Comparison of ENCODE assay signal across 15 mouse cellular contexts in the genomic region with DNA sequence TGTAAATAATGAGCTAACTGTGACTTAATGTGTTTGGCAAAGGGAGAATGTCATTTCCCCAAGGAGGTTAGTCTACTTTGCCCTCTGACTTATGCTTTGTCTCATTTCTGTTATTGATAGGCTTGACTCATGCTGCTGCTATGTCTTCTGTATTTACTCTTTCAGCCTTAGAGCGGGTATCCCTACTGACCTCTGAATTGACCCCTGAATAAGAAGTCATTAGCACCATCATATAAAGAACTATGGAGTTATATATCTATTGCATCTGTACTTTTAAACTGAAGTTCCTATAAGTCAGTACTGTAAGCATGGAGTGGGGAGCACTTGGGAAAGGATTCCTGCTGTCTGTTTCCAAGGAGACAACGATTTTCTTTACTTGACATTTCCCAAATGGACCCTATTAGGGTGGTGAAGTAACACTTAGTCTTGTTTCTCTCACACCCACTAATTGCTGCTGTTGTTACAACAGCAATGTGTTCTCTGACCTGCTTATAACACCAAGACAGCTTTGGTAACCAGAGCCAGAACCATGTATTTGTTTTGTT.
DNase-seq lines count a peak whose midpoint lies in the region; ATAC-seq and TF ChIP-seq lines count a peak whose summit lies in the region.
"Had no signal": no experiment of that assay in that cellular context is flagged by ENCODE, and none has a peak within 500 bp of the region (broad histone marks: within the 10 kb centered on the region; RNA-seq: fewer than 3 reads in every experiment).

No protein-coding gene starts in this region.

- H3K4me3 ChIP-seq in hindbrain, embryonic 16.5 days (ENCODE audit: low read length) = no peak overlapping the region
- no peak overlapping the region for H3K4me3 ChIP-seq in hindbrain, embryonic 12.5 days
- no peak overlapping the region for H3K4me3 ChIP-seq in forebrain, postnatal 0 days (ENCODE audit: low read depth, low read length)
- H3K4me3 ChIP-seq: erythroblast, embryonic 14.5 days; heart, embryonic 10.5 days; intestine, embryonic 15.5 days; liver, embryonic 13.5 days had no signal

- ATAC-seq in cerebellum, adult (ENCODE audit: insufficient number of reproducible peaks, low FRiP score, low TSS enrichment) = 0 out of 2 replicates have a peak, but pooled peaks have one; percentile 20
- ATAC-seq in hindbrain, embryonic 16.5 days = peak; percentile 24; the same call in 1 of the 2 replicates
- ATAC-seq in hindbrain, embryonic 12.5 days (ENCODE audit: low FRiP score) = no peak
- peak; percentile 17 for ATAC-seq in Patski
- ATAC-seq in forebrain, postnatal 0 days = peak; percentile 47; the same call in 1 of the 2 replicates
- ATAC-seq: intestine, embryonic 15.5 days had no signal

- in situ Hi-C loops in Patski (cut with MboI; ENCODE audit: low pct_unique_long_range_greater_than_20kb) = loop anchor here (25.0 kb wide), 1 partner anchor 659 kb away; no protein-coding TSS in a partner anchor

- no peak overlapping the region for H3K4me2 ChIP-seq in hindbrain, embryonic 16.5 days (ENCODE audit: low read length)
- no peak overlapping the region for H3K4me2 ChIP-seq in hindbrain, embryonic 12.5 days (replicated peaks)
- no peak overlapping the region for H3K4me2 ChIP-seq in forebrain, postnatal 0 days (ENCODE audit: low read depth)
- H3K4me2 ChIP-seq: intestine, embryonic 15.5 days; liver, embryonic 13.5 days had no signal

- CTCF ChIA-PET in Patski (lab: Charles Lee) = interaction anchor here (0.8 to 2.0 kb wide), 3 partner anchors 33 to 133 kb away, joined by 3 to 4 read pairs (median 3); a partner anchor contains a TSS

- no peaks in the 10 kb centered on the region for H3K9me3 ChIP-seq in hindbrain, embryonic 16.5 days (ENCODE audit: control insufficient read depth, low read length)
- H3K9me3 ChIP-seq in hindbrain, embryonic 12.5 days (replicated peaks) = no peaks in the 10 kb centered on the region
- H3K9me3 ChIP-seq in forebrain, postnatal 0 days (ENCODE audit: low read length) = no peaks in the 10 kb centered on the region
- H3K9me3 ChIP-seq: heart, embryonic 10.5 days; intestine, embryonic 15.5 days; liver, embryonic 13.5 days had no signal

- no peak overlapping the region for H3K9ac ChIP-seq in hindbrain, embryonic 16.5 days (ENCODE audit: low read depth, low read length)
- H3K9ac ChIP-seq in hindbrain, embryonic 12.5 days = no peak overlapping the region
- H3K9ac ChIP-seq in forebrain, postnatal 0 days = no peak overlapping the region
- H3K9ac ChIP-seq: intestine, embryonic 15.5 days; liver, embryonic 13.5 days had no signal

- H3K4me1 ChIP-seq in hindbrain, embryonic 16.5 days (ENCODE audit: control insufficient read depth, insufficient read depth, low read depth, low read length) = peaks cover 2% of the 10 kb centered on the region; the same call in 1 of the 2 replicates
- no peaks in the 10 kb centered on the region for H3K4me1 ChIP-seq in hindbrain, embryonic 12.5 days
- no peaks in the 10 kb centered on the region; the same call in 1 of the 2 replicates for H3K4me1 ChIP-seq in forebrain, postnatal 0 days (ENCODE audit: insufficient read depth)
- H3K4me1 ChIP-seq: heart, embryonic 10.5 days; liver, embryonic 13.5 days had no signal

- WGBS in hindbrain, embryonic 16.5 days = 61% methylated on average over 2 of the region's 2 CpGs
- 61% methylated on average over 2 of the region's 2 CpGs for WGBS in hindbrain, embryonic 12.5 days
- 69% methylated on average over 2 of the region's 2 CpGs for WGBS in forebrain, postnatal 0 days

- no peaks in the 10 kb centered on the region for H3K27me3 ChIP-seq in hindbrain, embryonic 16.5 days (replicated peaks; ENCODE audit: control insufficient read depth, insufficient read depth, low read length)
- H3K27me3 ChIP-seq in hindbrain, embryonic 12.5 days = no peaks in the 10 kb centered on the region
- H3K27me3 ChIP-seq in Patski = peaks cover 10% of the 10 kb centered on the region
- H3K27me3 ChIP-seq in forebrain, postnatal 0 days (ENCODE audit: insufficient read depth, low read length) = no peaks in the 10 kb centered on the region
- H3K27me3 ChIP-seq: intestine, embryonic 15.5 days; liver, embryonic 13.5 days had no signal

- no peaks in the 10 kb centered on the region for H3K36me3 ChIP-seq in hindbrain, embryonic 16.5 days (ENCODE audit: control insufficient read depth, insufficient read depth, low read length)
- H3K36me3 ChIP-seq in hindbrain, embryonic 12.5 days = no peaks in the 10 kb centered on the region
- H3K36me3 ChIP-seq in forebrain, postnatal 0 days (ENCODE audit: insufficient read depth) = no peaks in the 10 kb centered on the region
- H3K36me3 ChIP-seq: heart, embryonic 10.5 days; intestine, embryonic 15.5 days; liver, embryonic 13.5 days had no signal

- H3K27ac ChIP-seq in hindbrain, embryonic 16.5 days (ENCODE audit: low read depth, low read length) = no peak overlapping the region
- H3K27ac ChIP-seq in hindbrain, embryonic 12.5 days = no peak overlapping the region
- no peak overlapping the region for H3K27ac ChIP-seq in forebrain, postnatal 0 days (ENCODE audit: low read depth, low read length)
- H3K27ac ChIP-seq: heart, embryonic 10.5 days; intestine, embryonic 15.5 days; liver, embryonic 13.5 days had no signal

- no peak for DNase-seq in cerebellum, adult 18-20 months
- no peak for DNase-seq in Patski (ENCODE audit: low read depth, low spot score)
- DNase-seq in forebrain, postnatal 0 days = no peak
- no peak for DNase-seq in retina, postnatal 1 day
- DNase-seq in lung, adult 18-20 months = no peak
- DNase-seq: adrenal gland, adult 8-10 months; kidney, postnatal 10 days; liver, embryonic 13.5 days; thymus, postnatal 36 days had no signal

- TF ChIP-seq CTCF in Patski (IDR thresholded peaks at IDR 0.05) = no peak
- no peak for TF ChIP-seq CTCF in forebrain, postnatal 0 days (IDR thresholded peaks at IDR 0.05; ENCODE audit: low read depth)

- POLR2A ChIA-PET in Patski (lab: Charles Lee) = no interaction called here
